Mouse (Mus musculus) ES-E14 (cell line): Measurements from ENCODE around the gene Arhgef39.

Experiments
- HCFC1 ChIP-seq: IDR thresholded peaks from 2 replicates; pipeline ENCODE4 v1.6.1; 2012; ENCODE audit warnings: low read length, inconsistent platforms, borderline replicate concordance; ENCODE audit not compliant: insufficient read depth
- ZC3H11A ChIP-seq: IDR thresholded peaks from 2 replicates; pipeline ENCODE4 v1.6.1; 2012; ENCODE audit warnings: low read depth, mild to moderate bottlenecking, inconsistent platforms, low read length, borderline replicate concordance

DNA sequence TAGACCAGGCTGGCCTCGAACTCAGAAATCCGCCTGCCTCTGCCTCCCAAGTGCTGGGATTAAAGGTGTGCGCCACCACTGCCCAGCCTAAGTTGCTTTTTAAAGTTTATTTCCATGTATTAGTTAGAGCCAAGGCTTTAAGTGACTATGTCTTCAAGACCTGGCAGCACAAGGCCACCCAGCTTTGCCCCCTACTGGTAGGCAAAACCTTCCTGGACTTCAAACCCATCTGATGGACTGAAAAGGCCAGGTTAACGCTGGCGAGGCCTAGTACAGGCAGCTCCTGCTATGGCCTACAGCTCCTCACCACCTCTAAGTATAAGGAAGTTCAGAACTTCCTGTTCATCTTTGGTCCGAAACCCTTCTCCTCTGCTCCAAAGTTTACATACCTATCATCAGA lies 22.9 kb downstream of the Arhgef39 start:
- TF ChIP-seq HCFC1 (no peak), ZC3H11A (no peak)
